22 mouse cellular contexts compared by ENCODE assay signal in genomic region chr2:17821878-17822620, GRCm38 (mm10).
"Had no signal": no experiment of that assay in that cellular context is flagged by ENCODE, and none has a peak within 500 bp of the region (broad histone marks: within the 10 kb centered on the region; RNA-seq: fewer than 3 reads in every experiment).

No protein-coding gene starts in this region.

- H3K4me3 ChIP-seq: limb, embryonic 12.5 days; limb, embryonic 15.5 days; megakaryocyte, embryonic 14.5 days; midbrain, embryonic 10.5 days; midbrain, embryonic 13.5 days; myocyte; neural tube, embryonic 13.5 days; stomach, embryonic 15.5 days had no signal

- DNase-seq: kidney, postnatal 14 days; kidney, postnatal 4 days; left cerebral cortex, postnatal 4 days; liver, postnatal 0 days; lung, embryonic 14.5 days; lung, postnatal 36 days; retina, postnatal 1 day; right cerebral cortex, postnatal 25 days; spleen, adult 18-20 months; thymus, postnatal 25 days had no signal

- H3K9ac ChIP-seq: limb, embryonic 12.5 days; limb, embryonic 15.5 days; liver, embryonic 14.5 days; liver, postnatal 0 days; lung, embryonic 14.5 days; midbrain, embryonic 13.5 days; neural tube, embryonic 13.5 days; stomach, embryonic 15.5 days had no signal

- H3K36me3 ChIP-seq: limb, embryonic 12.5 days; limb, embryonic 15.5 days; midbrain, embryonic 10.5 days; midbrain, embryonic 13.5 days; neural tube, embryonic 13.5 days; stomach, embryonic 15.5 days had no signal

- H3K4me2 ChIP-seq: limb, embryonic 12.5 days; limb, embryonic 15.5 days; liver, embryonic 11.5 days; lung, embryonic 14.5 days; midbrain, embryonic 13.5 days; neural tube, embryonic 13.5 days; stomach, embryonic 15.5 days had no signal

- H3K27me3 ChIP-seq: limb, embryonic 12.5 days; limb, embryonic 15.5 days; neural tube, embryonic 13.5 days; stomach, embryonic 15.5 days had no signal

- ATAC-seq: liver, postnatal 0 days; lung, postnatal 0 days; midbrain, embryonic 13.5 days; midbrain, embryonic 16.5 days had no signal

- H3K4me1 ChIP-seq: limb, embryonic 12.5 days; limb, embryonic 15.5 days; megakaryocyte, embryonic 14.5 days; midbrain, embryonic 13.5 days; neural tube, embryonic 13.5 days; stomach, embryonic 15.5 days had no signal

- H3K27ac ChIP-seq: limb, embryonic 12.5 days; limb, embryonic 15.5 days; liver, embryonic 14.5 days; midbrain, embryonic 10.5 days; midbrain, embryonic 13.5 days; neural tube, embryonic 13.5 days; stomach, embryonic 15.5 days had no signal

- H3K9me3 ChIP-seq: limb, embryonic 12.5 days; limb, embryonic 15.5 days; megakaryocyte, embryonic 14.5 days; midbrain, embryonic 10.5 days; midbrain, embryonic 13.5 days; neural tube, embryonic 13.5 days; stomach, embryonic 15.5 days had no signal
